ENCODE assay signal across 16 mouse cellular contexts in genomic region chr17:87269454-87269853, GRCm38 (mm10).
"Had no signal": no experiment of that assay in that cellular context is flagged by ENCODE, and none has a peak within 500 bp of the region (broad histone marks: within the 10 kb centered on the region; RNA-seq: fewer than 3 reads in every experiment).

No protein-coding gene starts in this region.

- H3K27me3 ChIP-seq: lung, embryonic 15.5 days; midbrain, embryonic 15.5 days; neural tube, embryonic 12.5 days had no signal

- H3K4me3 ChIP-seq: lung, embryonic 15.5 days; megakaryocyte, embryonic 14.5 days; midbrain, embryonic 13.5 days; midbrain, embryonic 15.5 days; neural tube, embryonic 12.5 days had no signal

- H3K27ac ChIP-seq: lung, embryonic 15.5 days; macrophage; midbrain, embryonic 13.5 days; midbrain, embryonic 15.5 days; neural tube, embryonic 12.5 days had no signal

- H3K9ac ChIP-seq: liver, postnatal 0 days; lung, embryonic 15.5 days; midbrain, embryonic 13.5 days; midbrain, embryonic 15.5 days; neural tube, embryonic 12.5 days had no signal

- H3K36me3 ChIP-seq: lung, embryonic 15.5 days; midbrain, embryonic 13.5 days; midbrain, embryonic 15.5 days; neural tube, embryonic 12.5 days had no signal

- DNase-seq: liver, postnatal 0 days; lung, adult 2 months; lung, postnatal 10 days; lung, postnatal 36 days; right cerebral cortex, postnatal 14 days; spleen, adult 18-20 months; thymus, adult 18-20 months; thymus, postnatal 14 days; thymus, postnatal 36 days had no signal

- H3K9me3 ChIP-seq: lung, embryonic 15.5 days; midbrain, embryonic 13.5 days; midbrain, embryonic 15.5 days; neural tube, embryonic 12.5 days had no signal

- ATAC-seq: liver, postnatal 0 days; midbrain, embryonic 13.5 days; midbrain, embryonic 15.5 days had no signal

- H3K4me2 ChIP-seq: lung, embryonic 15.5 days; midbrain, embryonic 11.5 days; midbrain, embryonic 13.5 days; midbrain, embryonic 15.5 days; neural tube, embryonic 12.5 days had no signal
